Mouse (Mus musculus): ENCODE results near the gene Dcaf1.

Gene Dcaf1

DNA sequence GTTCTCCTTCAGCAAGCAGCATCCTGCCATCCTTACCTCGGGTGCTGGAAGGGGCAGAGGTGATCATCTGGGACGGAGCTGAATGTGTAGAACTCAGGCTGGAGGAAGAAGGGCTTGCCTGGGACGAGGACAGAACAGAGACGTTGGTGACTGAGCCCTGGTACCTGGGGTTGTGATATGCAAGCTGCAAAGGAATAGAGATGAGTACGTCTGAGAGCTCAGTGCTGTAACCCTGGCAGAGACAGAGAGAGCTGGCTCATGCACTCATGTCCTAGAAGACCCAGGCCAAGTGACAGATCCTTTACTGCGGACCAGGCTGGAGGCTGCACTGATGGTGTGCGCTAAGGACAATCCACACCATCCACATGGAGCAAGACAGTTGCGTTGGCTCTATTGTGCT lies 84.9 kb downstream of the Dcaf1 start:
- no peak for DNase-seq (ENCODE audit: low read depth)

DNA sequence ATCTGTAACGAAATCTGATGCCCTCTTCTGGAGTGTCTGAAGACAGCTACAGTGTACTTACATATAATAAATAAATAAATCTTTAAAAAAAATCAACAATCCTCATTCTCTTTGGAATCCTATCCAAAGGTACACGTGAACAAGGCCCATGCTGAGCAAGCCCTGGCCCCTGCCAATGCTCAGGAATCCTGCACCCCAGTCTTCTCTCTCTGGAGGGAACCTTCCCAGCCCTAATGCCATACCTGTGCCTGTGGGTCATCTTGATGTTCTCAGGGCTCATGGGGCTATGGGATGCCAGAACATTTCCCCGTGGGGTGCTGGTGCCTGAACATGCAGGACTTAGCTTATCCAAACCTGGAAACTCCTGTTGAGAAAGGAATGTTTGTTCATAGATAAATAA lies 86.5 kb downstream of the Dcaf1 start:
- no peak for DNase-seq (ENCODE audit: low read depth)

DNA sequence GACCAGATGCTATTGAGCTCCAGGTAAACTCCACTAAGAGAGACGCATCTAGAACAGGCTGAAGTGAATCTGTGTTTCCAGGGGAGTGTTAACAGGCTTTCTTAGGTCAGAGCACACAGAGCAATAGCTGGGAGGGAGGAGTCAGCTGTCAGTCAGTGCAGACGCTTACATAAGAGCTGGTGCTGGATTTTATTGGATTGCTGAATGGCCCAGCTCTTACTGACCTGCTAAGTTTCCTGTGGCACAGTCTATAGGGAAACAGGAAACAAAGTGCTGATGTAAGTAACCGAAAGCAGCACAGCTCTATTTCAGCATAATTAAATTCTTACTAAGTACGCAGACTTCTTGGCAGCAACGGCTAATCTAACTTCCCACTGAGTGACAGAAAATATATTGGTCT lies 87.0 kb downstream of the Dcaf1 start:
- no peak for DNase-seq (ENCODE audit: low read depth)

GRCm38 (mm10) chr9:106911624-106912023 lies 90.0 kb downstream of the Dcaf1 start:
- DNase-seq (ENCODE audit: low read depth), result no peak

DNA sequence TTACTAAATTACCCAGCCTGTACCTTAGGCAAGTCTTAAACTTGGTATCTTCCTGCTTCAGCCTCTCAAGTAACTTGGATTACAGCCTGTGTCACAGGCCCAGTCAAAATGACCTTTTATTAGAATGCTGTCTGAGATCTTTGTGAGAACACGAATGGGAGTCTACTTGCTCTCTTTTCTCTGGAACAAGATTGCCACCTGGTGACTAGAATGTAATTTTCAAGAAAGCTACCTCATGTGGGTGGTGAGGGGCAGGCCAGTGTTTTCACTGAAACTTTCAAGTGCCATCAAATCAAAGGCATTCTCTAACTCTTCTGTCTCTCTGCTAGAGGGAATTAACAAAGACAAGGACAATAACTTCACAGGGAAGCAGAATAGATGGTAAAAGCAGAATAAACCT lies 92.1 kb downstream of the Dcaf1 start:
- DNase-seq (ENCODE audit: low read depth), result no peak

DNA sequence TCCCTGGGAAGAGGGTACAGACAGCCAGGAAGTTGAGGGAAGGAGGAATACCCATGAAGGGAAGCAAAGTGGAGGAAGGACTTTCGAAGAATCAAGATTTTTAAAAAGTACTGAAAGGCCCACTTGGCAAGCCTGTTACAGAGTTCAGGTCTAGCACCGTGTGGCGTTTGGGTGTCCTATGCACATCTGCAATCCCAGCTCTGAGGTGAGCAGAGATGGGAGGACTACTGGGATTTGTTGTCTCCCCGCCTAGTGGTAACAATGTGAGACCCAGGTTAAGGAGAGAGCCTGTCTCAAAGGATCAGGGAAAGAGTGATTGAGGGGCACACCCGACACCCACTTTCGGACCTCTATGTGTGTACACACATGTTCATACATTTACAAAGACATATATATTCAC lies 93.2 kb downstream of the Dcaf1 start:
- no peak for DNase-seq (ENCODE audit: low read depth)

Measured in fibroblast of lung, adult 2 months (primary cell).